Mouse (Mus musculus) CH12F3 (cell line): ENCODE measurements around the gene Kirrel3.

Source experiments
- in situ Hi-C: fragments of 300-500 bp; cut with MboI; formaldehyde crosslinking; loops from 2 replicates; pipeline ENCODE4 v1.14.3; 2020; ENCODE audit warnings: low sequenced_read_pairs

Gene Kirrel3

GRCm38 (mm10) chr9:34592073-34592610 lies 106.4 kb downstream of the Kirrel3 start:
- in situ Hi-C loops = no loop called here

- in situ Hi-C loops = no loop called here
Observed at GRCm38 (mm10) chr9:34593889-34594288, 108.2 kb downstream of the Kirrel3 start.

GRCm38 (mm10) chr9:34600326-34600725 lies 114.6 kb downstream of the Kirrel3 start:
- in situ Hi-C loops = no loop called here

GRCm38 (mm10) chr9:34603750-34604149 lies 118.1 kb downstream of the Kirrel3 start:
- in situ Hi-C loops = no loop called here

GRCm38 (mm10) chr9:34604931-34605330 lies 119.2 kb downstream of the Kirrel3 start:
- in situ Hi-C loops = no loop called here

- in situ Hi-C loops = no loop called here
Observed at GRCm38 (mm10) chr9:34605486-34605885, 119.8 kb downstream of the Kirrel3 start.

GRCm38 (mm10) chr9:34607976-34608375 lies 122.3 kb downstream of the Kirrel3 start:
- in situ Hi-C loops = no loop called here

- in situ Hi-C loops = no loop called here
Observed at GRCm38 (mm10) chr9:34612886-34613769, 127.4 kb downstream of the Kirrel3 start.

GRCm38 (mm10) chr9:34618099-34618498 lies 132.4 kb downstream of the Kirrel3 start:
- in situ Hi-C loops = no loop called here

- in situ Hi-C loops = no loop called here
Observed at GRCm38 (mm10) chr9:34619913-34620312, 134.2 kb downstream of the Kirrel3 start.

- in situ Hi-C loops = no loop called here
Observed at GRCm38 (mm10) chr9:34623526-34623925, 137.8 kb downstream of the Kirrel3 start.

- in situ Hi-C loops = no loop called here
Observed at GRCm38 (mm10) chr9:34624021-34624420, 138.3 kb downstream of the Kirrel3 start.

GRCm38 (mm10) chr9:34628841-34629240 lies 143.1 kb downstream of the Kirrel3 start:
- in situ Hi-C loops = no loop called here

GRCm38 (mm10) chr9:34635696-34636095 lies 150.0 kb downstream of the Kirrel3 start:
- in situ Hi-C loops = no loop called here

GRCm38 (mm10) chr9:34643917-34644316 lies 158.2 kb downstream of the Kirrel3 start:
- in situ Hi-C loops = no loop called here

GRCm38 (mm10) chr9:34644392-34644791 lies 158.7 kb downstream of the Kirrel3 start:
- in situ Hi-C loops = no loop called here

GRCm38 (mm10) chr9:34646831-34647230 lies 161.1 kb downstream of the Kirrel3 start:
- in situ Hi-C loops = no loop called here

GRCm38 (mm10) chr9:34652278-34652677 lies 166.6 kb downstream of the Kirrel3 start:
- in situ Hi-C loops = loop anchor here (25.0 kb wide), 1 partner anchor 360 kb away; no protein-coding TSS in a partner anchor

- in situ Hi-C loops = loop anchor here (25.0 kb wide), 1 partner anchor 359 kb away; no protein-coding TSS in a partner anchor
Observed at GRCm38 (mm10) chr9:34653141-34653540, 167.4 kb downstream of the Kirrel3 start.

- in situ Hi-C loops = loop anchor here (25.0 kb wide), 1 partner anchor 352 kb away; no protein-coding TSS in a partner anchor
Observed at GRCm38 (mm10) chr9:34660566-34660965, 174.9 kb downstream of the Kirrel3 start.

- in situ Hi-C loops = loop anchor here (25.0 kb wide), 1 partner anchor 349 kb away; no protein-coding TSS in a partner anchor
Observed at GRCm38 (mm10) chr9:34663412-34663811, 177.7 kb downstream of the Kirrel3 start.
